Mouse (Mus musculus) limb, embryonic 13.5 days (tissue): Measurements from ENCODE around the gene Clrn2. TPM values are rescaled to one million over a fixed set of nuclear protein-coding genes. Genes with fewer than 3 reads are reported as not detected.
A peak's percentile ranks its signal among the peaks of the same experiment; 100 is the strongest.

Source experiments
- ATAC-seq: fragments of 200-750 bp; cut with Nextera tagmentation; 2 replicates; pipeline ENCODE4 v1.8.0; 2017; ENCODE audit warnings: low read depth, moderate number of reproducible peaks, moderate TSS enrichment; ENCODE audit not compliant: low FRiP score
- H3K27ac ChIP-seq: fragments of 300-500 bp; sonication (generic); 2 replicates; pipeline ENCODE4 v1.5.1; 2015; ENCODE audit warnings: inconsistent platforms, mild to moderate bottlenecking, moderate library complexity
- H3K27me3 ChIP-seq: fragments of 300-500 bp; sonication (generic); 2 replicates; pipeline ENCODE4 v1.6.1; 2015; ENCODE audit warnings: mild to moderate bottlenecking, inconsistent platforms
- H3K36me3 ChIP-seq: fragments of 300-500 bp; sonication (generic); 2 replicates; pipeline ENCODE4 v1.6.1; 2015; ENCODE audit warnings: inconsistent platforms, mild to moderate bottlenecking, moderate library complexity
- H3K4me1 ChIP-seq: fragments of 300-500 bp; sonication (generic); 2 replicates; pipeline ENCODE4 v1.6.1; 2015; ENCODE audit warnings: inconsistent platforms
- H3K4me2 ChIP-seq: fragments of 300-500 bp; sonication (generic); replicated peaks from 2 replicates; pipeline ENCODE4 v1.6.1; 2015; ENCODE audit warnings: inconsistent platforms, mild to moderate bottlenecking, moderate library complexity
- H3K4me3 ChIP-seq: fragments of 300-500 bp; sonication (generic); 2 replicates; pipeline ENCODE4 v1.5.1; 2015; ENCODE audit warnings: moderate library complexity, mild to moderate bottlenecking, inconsistent platforms
- H3K9ac ChIP-seq: fragments of 300-500 bp; sonication (generic); 2 replicates; pipeline ENCODE4 v1.6.1; 2015; ENCODE audit warnings: mild to moderate bottlenecking, inconsistent platforms
- H3K9me3 ChIP-seq: fragments of 300-500 bp; sonication (generic); 2 replicates; pipeline ENCODE4 v1.6.1; 2016; ENCODE audit warnings: inconsistent platforms
- WGBS: fragments of 180-500 bp; shearing (Covaris S2); methylation state at CpG from one replicate; pipeline ENCODE4 v1.1.7; 2015; 5-methylcytosine and 5-hydroxymethylcytosine counted together
- polyA plus RNA-seq: library from polyadenylated mRNA; unstranded; fragments of >200 nt; fragmentation: Nextera tagmentation; extraction: Ambion mirVana; gene quantifications from 2 replicates; pipeline ENCODE4 v1.2.1, GENCODE M21; 2015

Gene Clrn2
- polyA plus RNA-seq, 1 experiment from 2014 or later: not detected

DNA sequence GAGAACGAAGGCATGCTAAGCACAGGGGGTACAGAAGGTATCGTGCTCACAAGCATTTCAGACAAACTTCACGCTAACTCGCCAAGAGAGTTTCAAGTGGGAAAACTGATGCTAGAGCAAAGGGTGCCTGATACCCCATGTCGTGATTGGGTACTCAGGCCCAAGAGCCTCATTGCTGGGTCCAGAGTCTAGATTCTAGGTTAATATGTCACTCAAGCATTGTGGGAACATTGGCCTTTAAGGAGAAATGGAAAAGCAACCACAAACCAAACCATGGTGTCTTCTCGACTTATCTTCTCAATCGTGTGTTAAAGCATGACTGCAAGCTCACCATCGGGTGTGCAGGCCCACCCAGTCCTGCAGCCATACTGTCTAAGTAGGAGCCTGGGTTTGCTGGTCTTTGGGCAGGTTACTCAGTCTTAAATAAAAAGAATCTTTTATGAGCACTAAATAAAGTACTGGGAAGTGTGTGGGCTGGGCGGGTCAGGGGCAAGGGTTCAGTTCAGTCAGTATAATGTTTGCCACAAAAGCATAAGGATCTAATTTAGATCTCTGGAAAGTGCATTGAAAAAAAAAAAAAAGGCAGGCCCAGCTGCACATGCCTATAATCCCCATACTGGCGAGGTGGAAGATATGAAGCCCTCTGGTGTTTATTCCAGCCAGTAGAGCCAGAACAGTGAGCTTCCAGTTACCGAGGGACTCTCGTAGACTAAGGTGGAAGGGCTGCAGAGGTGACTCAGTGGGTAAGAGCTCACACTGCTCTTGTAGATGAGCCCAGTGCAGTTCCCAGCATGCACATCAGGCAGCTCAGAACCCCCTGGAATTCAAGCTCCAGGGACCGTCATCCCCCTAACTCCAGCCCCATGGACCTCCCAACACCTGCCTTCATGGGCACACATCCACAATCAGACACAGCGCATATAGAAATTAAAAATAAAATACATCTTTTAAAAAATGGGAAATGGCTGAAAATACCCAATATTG, 17.3 kb upstream of the Clrn2 start:
- Histone ChIP-seq H3K9me3 (no peaks in the 10 kb centered on the region), H3K9ac (peak overlapping the region; percentile 13; the same call in 1 of the 2 replicates), H3K4me1 (peaks cover 17% of the 10 kb centered on the region), H3K4me3 (no peak overlapping the region), H3K4me2 (no peak overlapping the region), H3K27me3 (no peaks in the 10 kb centered on the region), H3K27ac (no peak overlapping the region), H3K36me3 (peaks cover 42% of the 10 kb centered on the region)
- ATAC-seq: peak; percentile 71
- WGBS: 62% methylated on average over 14 of the region's 14 CpGs

- Histone ChIP-seq H3K27ac (no peak overlapping the region), H3K27me3 (no peaks in the 10 kb centered on the region), H3K4me1 (peaks cover 17% of the 10 kb centered on the region), H3K4me2 (no peak overlapping the region), H3K4me3 (no peak overlapping the region), H3K36me3 (peaks cover 40% of the 10 kb centered on the region), H3K9me3 (no peaks in the 10 kb centered on the region), H3K9ac (no peak overlapping the region)
- 88% methylated on average over 4 of the region's 4 CpGs for WGBS
- ATAC-seq: no peak
These were observed 15.7 kb upstream of the Clrn2 start for GRCm38 (mm10) chr5:45437826-45438225.

DNA sequence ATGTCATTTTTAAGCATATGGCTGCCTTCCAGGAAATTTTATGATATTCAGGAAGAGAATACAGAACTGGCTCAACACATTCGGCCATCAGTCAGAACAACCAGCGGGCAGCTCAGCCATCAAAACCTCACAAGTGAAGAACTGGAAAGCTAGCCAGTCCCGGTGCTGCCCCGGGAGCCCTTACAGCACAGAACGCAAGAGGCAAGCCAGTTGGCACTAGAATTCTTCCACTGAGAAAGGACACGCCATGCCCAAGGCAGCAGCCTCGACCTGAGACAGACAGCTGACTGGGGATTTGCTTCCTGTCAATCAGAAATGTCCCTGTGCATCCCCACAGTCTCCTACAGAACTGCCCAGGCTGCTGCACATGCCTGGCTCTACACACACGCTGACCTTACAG, 15.2 kb upstream of the Clrn2 start:
- H3K4me1 ChIP-seq: peaks cover 17% of the 10 kb centered on the region
- no peak overlapping the region for H3K4me2 ChIP-seq
- H3K27ac ChIP-seq: no peak overlapping the region
- H3K36me3 ChIP-seq: peaks cover 39% of the 10 kb centered on the region
- no peaks in the 10 kb centered on the region for H3K9me3 ChIP-seq
- 87% methylated on average over 8 of the region's 8 CpGs for WGBS
- H3K27me3 ChIP-seq: no peaks in the 10 kb centered on the region
- ATAC-seq: no peak
- H3K9ac ChIP-seq: no peak overlapping the region
- H3K4me3 ChIP-seq: no peak overlapping the region

DNA sequence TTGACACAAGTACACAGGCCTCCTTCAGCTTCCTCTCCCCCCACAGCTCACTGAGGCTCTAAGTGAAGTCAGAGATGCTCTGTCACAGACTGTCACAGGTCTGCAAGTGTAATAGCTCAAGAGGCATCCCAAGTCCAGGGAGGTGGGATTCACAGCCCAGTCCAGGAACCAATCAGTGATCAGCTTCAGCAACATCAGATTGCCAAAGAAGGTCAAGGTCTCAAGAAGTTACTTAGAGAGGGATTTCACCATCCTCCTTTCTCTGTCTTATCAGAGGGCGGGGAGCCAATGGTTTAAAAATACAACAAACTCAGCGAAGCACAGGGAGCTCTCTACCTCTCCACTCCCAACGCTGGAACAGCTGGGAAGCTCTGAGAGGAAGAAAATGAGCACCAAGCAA, 12.4 kb upstream of the Clrn2 start:
- WGBS: 89% methylated on average over 3 of the region's 3 CpGs
- ATAC-seq: no peak

GRCm38 (mm10) chr5:45441745-45442144, 11.8 kb upstream of the Clrn2 start:
- H3K9me3 ChIP-seq: no peaks in the 10 kb centered on the region
- H3K27me3 ChIP-seq: no peaks in the 10 kb centered on the region
- 82% methylated on average over 3 of the region's 3 CpGs for WGBS
- peaks cover 42% of the 10 kb centered on the region for H3K36me3 ChIP-seq
- no peak overlapping the region for H3K9ac ChIP-seq
- H3K4me2 ChIP-seq: no peak overlapping the region
- H3K27ac ChIP-seq: no peak overlapping the region
- H3K4me1 ChIP-seq: peaks cover 5% of the 10 kb centered on the region
- H3K4me3 ChIP-seq: no peak overlapping the region
- ATAC-seq: no peak

More for the DNA sequence above, 12.4 kb upstream of the Clrn2 start:
- Histone ChIP-seq H3K27me3 (no peaks in the 10 kb centered on the region), H3K4me1 (peaks cover 11% of the 10 kb centered on the region), H3K4me2 (no peak overlapping the region), H3K36me3 (peaks cover 37% of the 10 kb centered on the region), H3K4me3 (no peak overlapping the region), H3K9me3 (no peaks in the 10 kb centered on the region), H3K27ac (no peak overlapping the region), H3K9ac (no peak overlapping the region)

DNA sequence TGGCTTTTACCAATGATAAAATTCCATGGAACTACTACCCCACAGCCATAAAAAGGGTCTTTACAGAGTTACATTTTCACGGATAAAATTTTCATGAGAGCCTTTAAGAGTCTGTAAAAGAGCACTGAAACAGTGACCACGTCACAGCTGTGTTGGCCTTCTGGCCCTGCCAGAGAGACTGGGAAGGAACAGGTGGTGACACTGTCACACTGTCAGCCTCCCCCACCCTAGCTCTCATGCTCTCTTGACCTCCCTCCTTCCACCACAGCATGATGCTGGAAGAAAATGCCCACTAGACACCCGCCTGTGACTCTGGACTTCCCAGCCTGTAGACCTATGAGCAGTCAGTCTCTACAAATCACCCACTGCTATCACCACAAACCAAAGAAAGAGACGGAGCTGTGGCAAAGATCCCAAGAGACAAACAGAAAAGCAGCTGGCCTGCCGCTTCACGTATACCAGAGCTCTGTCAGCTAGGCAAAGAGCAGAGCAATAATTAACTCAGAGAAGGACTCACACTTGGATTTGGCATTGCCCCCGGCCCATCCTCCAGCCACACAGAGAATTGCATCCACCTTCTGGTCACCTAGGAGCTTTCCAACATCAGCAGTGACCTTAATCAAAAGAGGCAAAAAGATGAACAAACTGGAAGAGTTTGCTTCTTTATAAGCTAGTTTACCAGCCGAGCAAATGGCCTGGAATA, 9.3 kb upstream of the Clrn2 start:
- peaks cover 14% of the 10 kb centered on the region for H3K4me1 ChIP-seq
- no peak overlapping the region for H3K27ac ChIP-seq
- ATAC-seq: no peak
- peaks cover 30% of the 10 kb centered on the region for H3K36me3 ChIP-seq
- H3K9me3 ChIP-seq: no peaks in the 10 kb centered on the region
- WGBS: 71% methylated on average over 8 of the region's 8 CpGs
- no peak overlapping the region for H3K9ac ChIP-seq
- no peaks in the 10 kb centered on the region for H3K27me3 ChIP-seq
- H3K4me2 ChIP-seq: no peak overlapping the region
- no peak overlapping the region for H3K4me3 ChIP-seq

DNA sequence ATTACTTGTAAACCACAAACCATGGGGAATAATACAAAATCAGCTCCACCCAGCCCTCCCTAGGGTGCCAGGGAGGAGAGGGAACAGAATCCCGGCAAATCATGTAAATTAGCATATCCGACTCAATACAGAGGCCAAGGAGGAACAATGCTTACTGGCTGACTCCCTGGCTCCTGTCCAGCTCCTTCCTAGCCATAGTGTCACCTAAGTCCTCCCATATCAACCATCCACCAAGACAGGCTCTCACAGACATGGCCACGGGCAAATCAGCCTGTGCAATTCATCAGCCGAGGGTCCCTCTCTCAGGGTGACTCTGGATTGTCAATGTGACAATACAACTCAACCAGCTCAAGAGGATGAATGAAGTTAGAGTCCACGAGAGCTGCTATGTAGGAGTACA, 4.9 kb upstream of the Clrn2 start:
- H3K4me1 ChIP-seq: peaks cover 16% of the 10 kb centered on the region
- ATAC-seq: no peak
- peak overlapping the region; percentile 62 for H3K4me3 ChIP-seq
- no peak overlapping the region for H3K27ac ChIP-seq
- H3K27me3 ChIP-seq: no peaks in the 10 kb centered on the region
- 61% methylated on average over 5 of the region's 5 CpGs for WGBS
- H3K4me2 ChIP-seq: peak overlapping the region; percentile 89
- no peaks in the 10 kb centered on the region for H3K9me3 ChIP-seq
- H3K9ac ChIP-seq: peak overlapping the region; percentile 81
- H3K36me3 ChIP-seq: peaks cover 13% of the 10 kb centered on the region

- H3K27me3 ChIP-seq: no peaks in the 10 kb centered on the region
- no peak for ATAC-seq
- H3K27ac ChIP-seq: no peak overlapping the region
- peak overlapping the region; percentile 81 for H3K9ac ChIP-seq
- no peaks in the 10 kb centered on the region for H3K9me3 ChIP-seq
- H3K36me3 ChIP-seq: 0 out of 2 replicates have a peak, but pooled peaks cover 11% of the 10 kb centered on the region
- WGBS: 3% methylated on average over 8 of the region's 8 CpGs
- H3K4me1 ChIP-seq: peaks cover 16% of the 10 kb centered on the region
- peak overlapping the region; percentile 62 for H3K4me3 ChIP-seq
- peak overlapping the region; percentile 89 for H3K4me2 ChIP-seq
These were observed 4.3 kb upstream of the Clrn2 start for GRCm38 (mm10) chr5:45449206-45449605.

DNA sequence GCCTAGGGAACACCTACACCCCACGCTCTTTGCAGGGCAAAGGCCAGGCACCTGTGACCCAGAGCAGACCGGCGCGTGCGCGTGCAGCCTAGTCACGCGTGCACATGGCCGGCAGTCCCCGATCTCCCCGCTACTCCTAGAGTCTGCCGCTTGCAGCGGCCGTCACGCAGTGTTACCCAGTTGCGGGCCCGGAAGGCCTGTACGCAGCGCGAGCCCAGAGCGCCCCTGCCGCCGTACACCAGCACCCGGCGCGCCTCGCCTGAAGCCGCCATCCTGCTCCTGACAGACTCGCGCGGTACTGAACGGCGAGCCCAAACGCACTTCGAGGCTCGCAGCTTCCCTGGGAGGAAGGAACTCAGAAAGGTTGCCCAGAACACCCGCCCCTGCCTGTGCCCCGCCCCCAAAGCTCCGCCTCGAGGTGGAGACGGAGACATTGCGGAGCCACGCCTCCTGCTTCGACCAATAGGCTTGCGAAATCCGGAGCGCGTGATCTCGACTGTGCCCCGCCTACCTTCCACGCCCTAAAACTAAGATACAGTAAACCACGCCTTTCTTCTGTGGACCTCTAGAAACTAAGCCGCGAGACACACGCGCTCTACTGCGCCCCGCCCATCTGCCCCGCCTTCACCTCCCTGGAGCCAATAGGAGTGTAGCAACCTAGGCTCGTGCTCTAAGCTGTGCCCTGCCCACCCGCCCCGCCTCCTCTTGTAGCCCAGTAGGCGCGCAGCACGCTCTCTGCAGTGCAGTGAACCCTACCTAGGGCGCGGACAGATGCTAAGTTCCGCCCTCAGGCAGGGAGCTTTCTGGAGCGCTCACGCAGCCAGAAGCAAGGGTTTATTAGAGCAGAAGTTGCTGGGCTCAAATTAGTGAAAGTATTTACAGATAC, 3.5 kb upstream of the Clrn2 start, which contains the start of gene Qdpr:
TSS of gene Qdpr (minus strand) at position 406 of the 886 bp plus-strand sequence.
- 0% methylated on average over 70 of the region's 70 CpGs for whole genome bisulfite sequencing
- ATAC-seq: peak; percentile 100
- H3K4me3 ChIP-seq: peak within 1 kb of the TSS; percentile 62

DNA sequence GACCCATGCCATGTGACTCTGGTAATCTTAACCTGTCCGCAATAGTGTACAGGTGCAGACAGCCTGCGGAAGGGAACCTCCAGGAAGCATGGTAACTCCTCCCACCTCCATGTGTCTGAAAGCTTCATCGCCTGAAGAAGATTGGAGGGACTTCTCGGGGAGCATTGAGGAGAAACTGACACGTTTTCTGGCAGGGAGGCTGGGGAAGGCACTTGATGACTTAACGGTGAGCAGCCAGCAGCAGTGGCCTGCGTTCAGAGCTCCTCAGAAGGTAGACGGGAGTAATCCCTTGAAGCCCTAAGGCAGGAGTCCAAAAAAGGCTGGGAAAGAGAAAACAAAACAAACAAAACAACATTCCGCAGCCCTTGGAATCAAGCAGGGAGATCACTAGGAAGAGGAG, 905 bp downstream of the Clrn2 start:
- H3K9ac ChIP-seq: no peak overlapping the region
- H3K27me3 ChIP-seq: no peaks in the 10 kb centered on the region
- H3K36me3 ChIP-seq: no peaks in the 10 kb centered on the region
- no peak overlapping the region for H3K27ac ChIP-seq
- no peak overlapping the region for H3K4me3 ChIP-seq
- no peak for ATAC-seq
- 42% methylated on average over 9 of the region's 9 CpGs for WGBS
- no peaks in the 10 kb centered on the region for H3K9me3 ChIP-seq
- H3K4me2 ChIP-seq: no peak overlapping the region
- peaks cover under 1% of the 10 kb centered on the region; the same call in 1 of the 2 replicates for H3K4me1 ChIP-seq

More for the DNA sequence above, 3.5 kb upstream of the Clrn2 start, which contains the start of gene Qdpr:
- Histone ChIP-seq H3K36me3 (0 out of 2 replicates have a peak, but pooled peaks cover 11% of the 10 kb centered on the region), H3K27ac (peak within 1 kb of the TSS; percentile 65; the same call in 1 of the 2 replicates), H3K27me3 (no peaks in the 10 kb centered on the region), H3K4me2 (peak within 1 kb of the TSS; percentile 89), H3K9me3 (no peaks in the 10 kb centered on the region), H3K4me1 (peaks cover 16% of the 10 kb centered on the region), H3K9ac (peak within 1 kb of the TSS; percentile 81)

- WGBS: 32% methylated on average over 7 of the region's 7 CpGs
- H3K4me3 ChIP-seq: no peak overlapping the region
- no peak overlapping the region for H3K4me2 ChIP-seq
- no peak for ATAC-seq
- no peaks in the 10 kb centered on the region for H3K9me3 ChIP-seq
- H3K9ac ChIP-seq: no peak overlapping the region
- peaks cover 13% of the 10 kb centered on the region for H3K4me1 ChIP-seq
- H3K27me3 ChIP-seq: no peaks in the 10 kb centered on the region
- H3K36me3 ChIP-seq: no peaks in the 10 kb centered on the region
- no peak overlapping the region for H3K27ac ChIP-seq
These were observed 19.4 kb downstream of the Clrn2 start for GRCm38 (mm10) chr5:45472880-45473450.
